Mouse (Mus musculus): ENCODE measurements around the gene U2surp. TPM values are rescaled to one million over a fixed set of nuclear protein-coding genes. Genes with fewer than 3 reads are reported as not detected.

The U2surp gene
- total and polyA plus RNA-seq, 3 experiments, result 3.4 to 39.9 (median 31.9) TPM

DNA sequence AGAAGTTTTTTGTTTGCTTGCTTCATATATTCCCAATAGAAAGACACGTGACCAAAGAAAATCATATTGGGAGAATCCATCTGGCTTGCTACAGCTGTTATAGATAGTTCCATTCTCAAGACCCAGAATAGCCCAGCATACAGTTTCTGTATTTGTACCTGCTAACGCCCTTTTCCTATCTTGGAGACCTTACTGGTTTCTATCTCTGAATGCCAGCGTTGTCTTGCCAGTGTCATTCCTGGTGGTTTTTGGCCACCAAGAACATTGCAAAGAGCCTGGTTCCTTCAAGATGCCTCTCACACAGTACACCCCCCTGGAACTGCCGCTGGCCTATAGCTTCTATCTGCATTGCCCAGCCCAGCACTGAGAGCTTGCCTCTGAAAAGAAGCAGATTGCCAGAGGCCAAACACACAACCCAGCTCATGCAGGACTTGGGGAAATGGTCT lies 44.3 kb upstream of the U2surp start:
- no peak for DNase-seq
- no peaks in the 10 kb centered on the region for H3K36me3 ChIP-seq (ENCODE audit: control insufficient read depth, insufficient read depth, low read length)
- H3K4me1 ChIP-seq (ENCODE audit: control insufficient read depth, insufficient read depth, low read length), result peaks cover 2% of the 10 kb centered on the region
- peaks cover 9% of the 10 kb centered on the region for H3K27me3 ChIP-seq (ENCODE audit: control insufficient read depth, insufficient read depth, low read length)
- intact Hi-C loops (cut with DNase I), result no loop called here
- no peak overlapping the region for H3K4me3 ChIP-seq
- no peak overlapping the region for H3K9ac ChIP-seq (ENCODE audit: low read depth, low read length)
- no peaks in the 10 kb centered on the region for H3K79me2 ChIP-seq (replicated peaks; ENCODE audit: control insufficient read depth, insufficient read depth, low read length)
- TF ChIP-seq POLR2A (IDR thresholded peaks at IDR 0.05; ENCODE audit: insufficient read depth, low read depth, low read length) (no peak), CTCF (IDR thresholded peaks at IDR 0.05) (no peak), EP300 (IDR thresholded peaks at IDR 0.05; ENCODE audit: insufficient read depth, low read depth, low read length) (no peak)
- no peak overlapping the region for H3K27ac ChIP-seq
- 62% methylated on average over 4 of the region's 4 CpGs for WGBS

- H3K4me3 ChIP-seq, result no peak overlapping the region
- H3K36me3 ChIP-seq (ENCODE audit: control insufficient read depth, insufficient read depth, low read length), result no peaks in the 10 kb centered on the region
- H3K4me1 ChIP-seq (ENCODE audit: control insufficient read depth, insufficient read depth, low read length), result peaks cover 2% of the 10 kb centered on the region
- no peak for DNase-seq
- intact Hi-C loops (cut with DNase I), result no loop called here
- H3K79me2 ChIP-seq (replicated peaks; ENCODE audit: control insufficient read depth, insufficient read depth, low read length), result no peaks in the 10 kb centered on the region
- TF ChIP-seq EP300 (IDR thresholded peaks at IDR 0.05; ENCODE audit: insufficient read depth, low read depth, low read length) (no peak), POLR2A (IDR thresholded peaks at IDR 0.05; ENCODE audit: insufficient read depth, low read depth, low read length) (no peak), CTCF (IDR thresholded peaks at IDR 0.05) (no peak)
- peaks cover 8% of the 10 kb centered on the region for H3K27me3 ChIP-seq (ENCODE audit: control insufficient read depth, insufficient read depth, low read length)
- 62% methylated on average over 5 of the region's 5 CpGs for WGBS
- H3K9ac ChIP-seq (ENCODE audit: low read depth, low read length), result no peak overlapping the region
- no peak overlapping the region for H3K27ac ChIP-seq
Measured at GRCm38 (mm10) chr9:95555233-95555740, 43.5 kb upstream of the U2surp start.

DNA sequence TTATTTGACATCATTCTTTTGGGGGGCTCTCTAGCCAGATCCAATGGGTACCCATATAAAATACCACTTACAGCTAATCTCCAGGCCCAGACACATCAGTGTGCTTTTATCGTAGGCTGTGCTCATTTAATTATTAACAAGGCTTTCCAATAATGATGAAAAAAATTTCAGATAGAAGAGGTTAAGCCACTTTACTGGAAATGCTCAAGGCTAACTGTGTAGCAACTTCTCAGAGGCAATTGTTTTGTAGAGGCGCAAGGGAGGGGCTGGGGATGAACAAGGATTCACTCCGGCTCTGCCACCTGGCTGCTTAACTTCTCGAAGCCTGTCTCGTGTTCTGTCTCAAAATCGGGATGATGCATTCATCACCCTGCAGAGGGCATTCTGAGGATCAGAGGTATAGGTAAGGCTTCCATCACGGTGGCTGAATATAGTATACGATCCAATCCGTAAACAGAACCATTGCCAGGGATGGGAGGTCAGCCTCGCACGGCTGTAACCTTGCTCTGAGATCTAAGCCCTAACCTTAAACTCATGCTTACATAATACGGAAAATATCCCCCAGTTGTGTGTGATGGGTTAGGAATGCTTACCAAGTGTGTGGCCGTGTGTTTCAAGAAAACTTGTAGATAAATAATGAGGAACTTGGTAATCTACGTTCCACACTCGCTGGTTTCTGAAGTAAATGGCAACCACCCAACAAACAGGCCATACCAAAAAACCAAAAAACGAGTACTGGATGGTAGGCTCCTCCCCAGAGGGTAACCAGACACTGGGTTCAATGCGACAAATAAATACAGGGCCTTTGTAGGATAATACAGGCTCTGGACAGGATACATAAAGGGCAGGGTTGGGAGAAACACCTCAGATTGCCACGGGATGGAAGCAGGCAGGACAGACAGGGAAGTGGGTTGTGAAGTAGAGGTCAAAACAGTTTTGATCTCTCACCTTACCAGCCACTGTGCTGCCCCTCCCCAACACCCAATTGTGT lies 42.7 kb upstream of the U2surp start:
- DNase-seq, result no peak
- TF ChIP-seq POLR2A (IDR thresholded peaks at IDR 0.05; ENCODE audit: insufficient read depth, low read depth, low read length), result no peak
- TF ChIP-seq CTCF (IDR thresholded peaks at IDR 0.05), result no peak
- TF ChIP-seq EP300 (IDR thresholded peaks at IDR 0.05; ENCODE audit: insufficient read depth, low read depth, low read length), result no peak
- no peak overlapping the region for H3K9ac ChIP-seq (ENCODE audit: low read depth, low read length)
- no peaks in the 10 kb centered on the region for H3K79me2 ChIP-seq (replicated peaks; ENCODE audit: control insufficient read depth, insufficient read depth, low read length)
- H3K27ac ChIP-seq, result no peak overlapping the region
- peaks cover 5% of the 10 kb centered on the region; the same call in 1 of the 2 replicates for H3K4me1 ChIP-seq (ENCODE audit: control insufficient read depth, insufficient read depth, low read length)
- H3K4me3 ChIP-seq, result no peak overlapping the region
- 74% methylated on average over 18 of the region's 18 CpGs for WGBS
- H3K27me3 ChIP-seq (ENCODE audit: control insufficient read depth, insufficient read depth, low read length), result peaks cover 4% of the 10 kb centered on the region
- intact Hi-C loops (cut with DNase I), result no loop called here
- no peaks in the 10 kb centered on the region for H3K36me3 ChIP-seq (ENCODE audit: control insufficient read depth, insufficient read depth, low read length)

DNA sequence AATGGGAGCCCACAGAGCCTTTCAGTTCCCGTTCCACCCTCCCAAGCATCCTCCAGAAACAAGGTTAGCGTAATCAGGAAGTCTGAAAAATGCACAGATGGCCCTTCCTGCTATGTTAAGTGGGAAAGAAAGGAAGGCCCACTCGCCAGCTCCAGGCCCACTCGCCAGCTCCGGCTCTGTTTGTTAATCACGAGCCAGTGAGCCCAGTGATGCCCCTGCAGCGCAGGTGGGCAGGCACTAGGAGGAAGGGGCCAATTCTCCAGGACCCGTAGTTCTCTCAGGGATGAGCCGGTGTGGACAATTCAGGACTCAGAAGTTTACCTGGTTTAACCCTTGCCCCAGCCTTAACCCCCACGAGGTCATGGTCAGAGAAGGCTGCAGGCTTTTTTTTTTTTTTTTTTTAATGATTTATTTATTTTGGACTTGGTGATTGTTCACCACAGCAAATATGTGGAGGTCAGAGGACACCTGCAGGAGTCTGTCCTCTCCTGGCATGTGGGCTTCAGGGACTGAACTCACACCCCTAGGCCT lies 40.4 kb upstream of the U2surp start:
- intact Hi-C loops (cut with DNase I), result no loop called here
- Histone ChIP-seq H3K79me2 (replicated peaks; ENCODE audit: control insufficient read depth, insufficient read depth, low read length) (no peaks in the 10 kb centered on the region), H3K4me1 (ENCODE audit: control insufficient read depth, insufficient read depth, low read length) (peaks cover 4% of the 10 kb centered on the region; the same call in 1 of the 2 replicates), H3K9ac (ENCODE audit: low read depth, low read length) (no peak overlapping the region), H3K36me3 (ENCODE audit: control insufficient read depth, insufficient read depth, low read length) (no peaks in the 10 kb centered on the region), H3K4me3 (no peak overlapping the region), H3K27me3 (ENCODE audit: control insufficient read depth, insufficient read depth, low read length) (no peaks in the 10 kb centered on the region), H3K27ac (no peak overlapping the region; the same call in 1 of the 2 replicates)
- no peak for TF ChIP-seq CTCF (IDR thresholded peaks at IDR 0.05)
- no peak for TF ChIP-seq POLR2A (IDR thresholded peaks at IDR 0.05; ENCODE audit: insufficient read depth, low read depth, low read length)
- TF ChIP-seq EP300 (IDR thresholded peaks at IDR 0.05; ENCODE audit: insufficient read depth, low read depth, low read length), result no peak
- 58% methylated on average over 10 of the region's 10 CpGs for WGBS
- DNase-seq, result no peak

- Histone ChIP-seq H3K27me3 (ENCODE audit: control insufficient read depth, insufficient read depth, low read length) (no peaks in the 10 kb centered on the region), H3K79me2 (replicated peaks; ENCODE audit: control insufficient read depth, insufficient read depth, low read length) (no peaks in the 10 kb centered on the region), H3K4me3 (no peak overlapping the region), H3K27ac (peak overlapping the region; percentile 82), H3K9ac (ENCODE audit: low read depth, low read length) (0 out of 2 replicates have a peak overlapping the region, but pooled peaks have one; percentile 6), H3K36me3 (ENCODE audit: control insufficient read depth, insufficient read depth, low read length) (no peaks in the 10 kb centered on the region), H3K4me1 (ENCODE audit: control insufficient read depth, insufficient read depth, low read length) (peaks cover 4% of the 10 kb centered on the region; the same call in 1 of the 2 replicates)
- intact Hi-C loops (cut with DNase I), result no loop called here
- WGBS, result 33% methylated on average over 9 of the region's 9 CpGs
- TF ChIP-seq POLR2A (IDR thresholded peaks at IDR 0.05; ENCODE audit: insufficient read depth, low read depth, low read length), result no peak
- TF ChIP-seq EP300 (IDR thresholded peaks at IDR 0.05; ENCODE audit: insufficient read depth, low read depth, low read length), result 0 out of 2 replicates have a peak, but pooled peaks have one; percentile 24
- TF ChIP-seq CTCF (IDR thresholded peaks at IDR 0.05), result peak; percentile 39
- peak; percentile 55 to 74 for DNase-seq
Measured at GRCm38 (mm10) chr9:95550856-95551774, 39.3 kb upstream of the U2surp start.
